Mouse (Mus musculus): ENCODE measurements around the gene Mpig6b. TPM values are rescaled to one million over a fixed set of nuclear protein-coding genes. Genes with fewer than 3 reads are reported as not detected.

Gene Mpig6b
- polyA plus RNA-seq, 1 experiment from 2014 or later, result 11.2 TPM

GRCm38 (mm10) chr17:35021842-35022477 lies 44.0 kb downstream of the Mpig6b start:
- Histone ChIP-seq H3K4me2 (peak overlapping the region; percentile 57), H3K4me1 (replicated peaks; ENCODE audit: control insufficient read depth, insufficient read depth, low read length) (peaks cover 42% of the 10 kb centered on the region), H3K4me3 (ENCODE audit: low read depth, low read length) (no peak overlapping the region), H3K27ac (ENCODE audit: low read depth, low read length) (peak overlapping the region; percentile 66), H3K9ac (ENCODE audit: low read depth, low read length) (no peak overlapping the region), H3K9me3 (ENCODE audit: control insufficient read depth, low read length) (no peaks in the 10 kb centered on the region), H3K27me3 (replicated peaks; ENCODE audit: control insufficient read depth, insufficient read depth, low read length) (no peaks in the 10 kb centered on the region), H3K36me3 (ENCODE audit: control insufficient read depth, insufficient read depth, low read length) (no peaks in the 10 kb centered on the region)
- peak; percentile 65 for DNase-seq (ENCODE audit: low spot score)
- 10% methylated on average over 6 of the region's 6 CpGs for WGBS
- peak; percentile 89 for ATAC-seq (replicated peaks; ENCODE audit: low FRiP score)

- Histone ChIP-seq H3K27ac (ENCODE audit: low read depth, low read length) (peak overlapping the region; percentile 53), H3K9ac (ENCODE audit: low read depth, low read length) (no peak overlapping the region), H3K4me2 (peak overlapping the region; percentile 57), H3K9me3 (ENCODE audit: control insufficient read depth, low read length) (no peaks in the 10 kb centered on the region), H3K36me3 (ENCODE audit: control insufficient read depth, insufficient read depth, low read length) (peaks cover 6% of the 10 kb centered on the region), H3K27me3 (replicated peaks; ENCODE audit: control insufficient read depth, insufficient read depth, low read length) (no peaks in the 10 kb centered on the region), H3K4me1 (replicated peaks; ENCODE audit: control insufficient read depth, insufficient read depth, low read length) (peaks cover 40% of the 10 kb centered on the region), H3K4me3 (ENCODE audit: low read depth, low read length) (peak overlapping the region; percentile 7)
- DNase-seq (ENCODE audit: low spot score) (peak; percentile 87), ATAC-seq (replicated peaks; ENCODE audit: low FRiP score) (peak; percentile 29)
- WGBS, result 6% methylated on average over 17 of the region's 17 CpGs
Measured at GRCm38 (mm10) chr17:35021163-35021808, 44.7 kb downstream of the Mpig6b start.

- Histone ChIP-seq H3K36me3 (ENCODE audit: control insufficient read depth, insufficient read depth, low read length) (peaks cover 14% of the 10 kb centered on the region), H3K27ac (ENCODE audit: low read depth, low read length) (no peak overlapping the region), H3K4me1 (replicated peaks; ENCODE audit: control insufficient read depth, insufficient read depth, low read length) (peaks cover 41% of the 10 kb centered on the region), H3K4me2 (no peak overlapping the region), H3K9ac (ENCODE audit: low read depth, low read length) (no peak overlapping the region), H3K4me3 (ENCODE audit: low read depth, low read length) (no peak overlapping the region), H3K27me3 (replicated peaks; ENCODE audit: control insufficient read depth, insufficient read depth, low read length) (no peaks in the 10 kb centered on the region), H3K9me3 (ENCODE audit: control insufficient read depth, low read length) (no peaks in the 10 kb centered on the region)
- 85% methylated on average over 8 of the region's 8 CpGs for WGBS
- no peak for ATAC-seq (replicated peaks; ENCODE audit: low FRiP score)
- DNase-seq (ENCODE audit: low spot score), result peak; percentile 32
Measured at GRCm38 (mm10) chr17:35020551-35020950, 45.4 kb downstream of the Mpig6b start.

- Histone ChIP-seq H3K27me3 (replicated peaks; ENCODE audit: control insufficient read depth, insufficient read depth, low read length) (no peaks in the 10 kb centered on the region), H3K4me3 (ENCODE audit: low read depth, low read length) (no peak overlapping the region), H3K4me2 (no peak overlapping the region), H3K4me1 (replicated peaks; ENCODE audit: control insufficient read depth, insufficient read depth, low read length) (peaks cover 39% of the 10 kb centered on the region), H3K9ac (ENCODE audit: low read depth, low read length) (no peak overlapping the region), H3K36me3 (ENCODE audit: control insufficient read depth, insufficient read depth, low read length) (peaks cover 20% of the 10 kb centered on the region), H3K27ac (ENCODE audit: low read depth, low read length) (no peak overlapping the region), H3K9me3 (ENCODE audit: control insufficient read depth, low read length) (no peaks in the 10 kb centered on the region)
- no peak for ATAC-seq (replicated peaks; ENCODE audit: low FRiP score)
- no peak for DNase-seq (ENCODE audit: low spot score)
- 85% methylated on average over 11 of the region's 11 CpGs for WGBS
Measured at GRCm38 (mm10) chr17:35019894-35020293, 46.1 kb downstream of the Mpig6b start.

GRCm38 (mm10) chr17:35018171-35018570 lies 47.8 kb downstream of the Mpig6b start:
- H3K4me2 ChIP-seq, result no peak overlapping the region
- WGBS, result 75% methylated on average over 3 of the region's 3 CpGs
- no peak overlapping the region for H3K9ac ChIP-seq (ENCODE audit: low read depth, low read length)
- DNase-seq (ENCODE audit: low spot score), result no peak
- H3K36me3 ChIP-seq (ENCODE audit: control insufficient read depth, insufficient read depth, low read length), result peaks cover 37% of the 10 kb centered on the region
- no peak overlapping the region for H3K27ac ChIP-seq (ENCODE audit: low read depth, low read length)
- no peaks in the 10 kb centered on the region for H3K9me3 ChIP-seq (ENCODE audit: control insufficient read depth, low read length)
- no peaks in the 10 kb centered on the region for H3K27me3 ChIP-seq (replicated peaks; ENCODE audit: control insufficient read depth, insufficient read depth, low read length)
- no peak for ATAC-seq (replicated peaks; ENCODE audit: low FRiP score)
- H3K4me1 ChIP-seq (replicated peaks; ENCODE audit: control insufficient read depth, insufficient read depth, low read length), result peaks cover 21% of the 10 kb centered on the region
- no peak overlapping the region for H3K4me3 ChIP-seq (ENCODE audit: low read depth, low read length)

GRCm38 (mm10) chr17:35017706-35018030 lies 48.3 kb downstream of the Mpig6b start:
- H3K9ac ChIP-seq (ENCODE audit: low read depth, low read length), result no peak overlapping the region
- ATAC-seq (replicated peaks; ENCODE audit: low FRiP score) (no peak), DNase-seq (ENCODE audit: low spot score) (no peak)
- WGBS, result 72% methylated on average over 14 of the region's 14 CpGs
- H3K4me2 ChIP-seq, result no peak overlapping the region
- H3K4me1 ChIP-seq (replicated peaks; ENCODE audit: control insufficient read depth, insufficient read depth, low read length), result peaks cover 16% of the 10 kb centered on the region
- H3K27me3 ChIP-seq (replicated peaks; ENCODE audit: control insufficient read depth, insufficient read depth, low read length), result no peaks in the 10 kb centered on the region
- H3K36me3 ChIP-seq (ENCODE audit: control insufficient read depth, insufficient read depth, low read length), result peaks cover 42% of the 10 kb centered on the region
- no peak overlapping the region for H3K4me3 ChIP-seq (ENCODE audit: low read depth, low read length)
- no peaks in the 10 kb centered on the region for H3K9me3 ChIP-seq (ENCODE audit: control insufficient read depth, low read length)
- no peak overlapping the region for H3K27ac ChIP-seq (ENCODE audit: low read depth, low read length)

- Histone ChIP-seq H3K9ac (ENCODE audit: low read depth, low read length) (no peak overlapping the region), H3K9me3 (ENCODE audit: control insufficient read depth, low read length) (no peaks in the 10 kb centered on the region), H3K27me3 (replicated peaks; ENCODE audit: control insufficient read depth, insufficient read depth, low read length) (no peaks in the 10 kb centered on the region), H3K4me2 (no peak overlapping the region), H3K27ac (ENCODE audit: low read depth, low read length) (no peak overlapping the region), H3K36me3 (ENCODE audit: control insufficient read depth, insufficient read depth, low read length) (peaks cover 45% of the 10 kb centered on the region), H3K4me3 (ENCODE audit: low read depth, low read length) (no peak overlapping the region), H3K4me1 (replicated peaks; ENCODE audit: control insufficient read depth, insufficient read depth, low read length) (peaks cover 10% of the 10 kb centered on the region)
- DNase-seq (ENCODE audit: low spot score) (no peak), ATAC-seq (replicated peaks; ENCODE audit: low FRiP score) (no peak)
- WGBS, result 78% methylated on average over 10 of the region's 10 CpGs
Measured at GRCm38 (mm10) chr17:35016791-35017705, 48.9 kb downstream of the Mpig6b start.

GRCm38 (mm10) chr17:35016376-35016775 lies 49.6 kb downstream of the Mpig6b start, which contains the start of gene Vwa7:
Gene Vwa7, plus strand, starts transcription at chr17:35016579.
- 82% methylated on average over 12 of the region's 12 CpGs for WGBS
- peaks cover 7% of the 10 kb centered on the region for H3K4me1 ChIP-seq (replicated peaks; ENCODE audit: control insufficient read depth, insufficient read depth, low read length)
- H3K4me2 ChIP-seq, result no peak within 1 kb of the TSS
- DNase-seq (ENCODE audit: low spot score) (peak; percentile 34), ATAC-seq (replicated peaks; ENCODE audit: low FRiP score) (peak; percentile 18; the same call in 1 of the 2 replicates)
- no peaks in the 10 kb centered on the region for H3K27me3 ChIP-seq (replicated peaks; ENCODE audit: control insufficient read depth, insufficient read depth, low read length)
- no peak within 1 kb of the TSS for H3K9ac ChIP-seq (ENCODE audit: low read depth, low read length)
- no peak within 1 kb of the TSS for H3K4me3 ChIP-seq (ENCODE audit: low read depth, low read length)
- H3K9me3 ChIP-seq (ENCODE audit: control insufficient read depth, low read length), result no peaks in the 10 kb centered on the region
- no peak within 1 kb of the TSS; the same call in 1 of the 2 replicates for H3K27ac ChIP-seq (ENCODE audit: low read depth, low read length)
- H3K36me3 ChIP-seq (ENCODE audit: control insufficient read depth, insufficient read depth, low read length), result peaks cover 52% of the 10 kb centered on the region

Data from liver, embryonic 11.5 days (tissue).